Mouse (Mus musculus) spleen, postnatal 4 days (tissue): ENCODE data around the gene Gabrb2.

Experiments
- DNase-seq, 2 experiments: peaks; one replicate each; pipeline ENCODE4 v3.0.0; 2022; ENCODE audit warnings: low spot score in 2 of 2

Gene Gabrb2

GRCm38 (mm10) chr11:42418996-42419782, at the start of gene Gabrb2:
Gene Gabrb2 (plus strand): TSS chr11:42419757.
- DNase-seq, result no peak

GRCm38 (mm10) chr11:42378983-42379382, 40.6 kb upstream of the Gabrb2 start:
- DNase-seq, result no peak

GRCm38 (mm10) chr11:42386486-42386885, 33.1 kb upstream of the Gabrb2 start:
- DNase-seq, result no peak

GRCm38 (mm10) chr11:42390682-42391290, 28.8 kb upstream of the Gabrb2 start:
- DNase-seq, result no peak

GRCm38 (mm10) chr11:42393451-42393850, 26.1 kb upstream of the Gabrb2 start:
- DNase-seq, result no peak

- no peak for DNase-seq
Observed at GRCm38 (mm10) chr11:42419791-42420633, 455 bp downstream of the Gabrb2 start.

- no peak for DNase-seq
Observed at GRCm38 (mm10) chr11:42420634-42421470, 1.3 kb downstream of the Gabrb2 start.

GRCm38 (mm10) chr11:42423231-42423630, 3.7 kb downstream of the Gabrb2 start:
- no peak for DNase-seq

GRCm38 (mm10) chr11:42431495-42431894, 11.9 kb downstream of the Gabrb2 start:
- no peak for DNase-seq

GRCm38 (mm10) chr11:42438978-42439377, 19.4 kb downstream of the Gabrb2 start:
- no peak for DNase-seq

- no peak for DNase-seq
Observed at GRCm38 (mm10) chr11:42443641-42444040, 24.1 kb downstream of the Gabrb2 start.

GRCm38 (mm10) chr11:42448929-42449328, 29.4 kb downstream of the Gabrb2 start:
- DNase-seq, result no peak

- no peak for DNase-seq
Observed at GRCm38 (mm10) chr11:42464136-42464535, 44.6 kb downstream of the Gabrb2 start.

- DNase-seq, result no peak
Observed at GRCm38 (mm10) chr11:42468381-42468780, 48.8 kb downstream of the Gabrb2 start.

- no peak for DNase-seq
Observed at GRCm38 (mm10) chr11:42474523-42474922, 55.0 kb downstream of the Gabrb2 start.

- no peak for DNase-seq
Observed at GRCm38 (mm10) chr11:42487625-42488024, 68.1 kb downstream of the Gabrb2 start.

GRCm38 (mm10) chr11:42501166-42501565, 81.6 kb downstream of the Gabrb2 start:
- DNase-seq, result no peak

- DNase-seq, result no peak
Observed at GRCm38 (mm10) chr11:42505436-42505835, 85.9 kb downstream of the Gabrb2 start.

GRCm38 (mm10) chr11:42505911-42506310, 86.4 kb downstream of the Gabrb2 start:
- DNase-seq, result no peak

GRCm38 (mm10) chr11:42521960-42522359, 102.4 kb downstream of the Gabrb2 start:
- no peak for DNase-seq

- no peak for DNase-seq
Observed at GRCm38 (mm10) chr11:42528226-42528881, 108.8 kb downstream of the Gabrb2 start.
